Mouse (Mus musculus) gastrocnemius, adult 2 months (tissue): ENCODE measurements around the gene Shisa8. TPM values are rescaled to one million over a fixed set of nuclear protein-coding genes. Genes with fewer than 3 reads are reported as not detected.

Experiments used
- DNase-seq: peaks from one replicate; pipeline ENCODE4 v3.0.0; 2022
- H3K27ac ChIP-seq: fragments of 200-600 bp; 2 replicates; pipeline ENCODE4 v1.8.1; 2022; ENCODE audit warnings: mild to moderate bottlenecking
- H3K4me3 ChIP-seq: fragments of 200-600 bp; 2 replicates; pipeline ENCODE4 v1.8.1; 2022; ENCODE audit warnings: mild to moderate bottlenecking, moderate library complexity
- CTCF ChIP-seq: fragments of 200-600 bp; IDR thresholded peaks from 2 replicates; pipeline ENCODE4 v1.8.1; 2022; ENCODE audit warnings: antibody characterized with exemption, mild to moderate bottlenecking, moderate library complexity
- intact Hi-C: fragments of 180-260 bp; cut with DNase I; formaldehyde crosslinking; loops from one replicate; pipeline ENCODE4 v1.15.1; 2025
- total RNA-seq, 2 experiments: library from RNA; stranded (reverse); gene quantifications; 2 replicates each; pipeline ENCODE4 v1.2.3; 2021

Gene Shisa8
- total RNA-seq, 2 experiments from 2014 or later: not detected

- DNase-seq: no peak
- TF ChIP-seq CTCF: no peak
- intact Hi-C loops: no loop called here
- no peak overlapping the region for H3K4me3 ChIP-seq
- no peak overlapping the region for H3K27ac ChIP-seq
These were observed 40.0 kb downstream of the Shisa8 start for GRCm38 (mm10) chr15:82172648-82173047.

- DNase-seq: no peak
- TF ChIP-seq CTCF: no peak
- Histone ChIP-seq H3K4me3 (no peak overlapping the region), H3K27ac (no peak overlapping the region)
- intact Hi-C loops: no loop called here
These were observed 41.9 kb downstream of the Shisa8 start for GRCm38 (mm10) chr15:82170437-82171377.

GRCm38 (mm10) chr15:82169671-82170070, 42.9 kb downstream of the Shisa8 start:
- no peak overlapping the region for H3K4me3 ChIP-seq
- no peak for TF ChIP-seq CTCF
- DNase-seq: no peak
- no peak overlapping the region for H3K27ac ChIP-seq
- intact Hi-C loops: loop anchor here (5.0 kb wide), 1 partner anchor 102 kb away; the partner anchor contains the start of gene Mei1

- DNase-seq: peak; percentile 76
- intact Hi-C loops: loop anchor here (5.0 kb wide), 1 partner anchor 100 kb away; the partner anchor contains the start of gene Mei1
- TF ChIP-seq CTCF: no peak
- Histone ChIP-seq H3K27ac (peak overlapping the region; percentile 79), H3K4me3 (peak overlapping the region; percentile 38)
These were observed 45.1 kb downstream of the Shisa8 start for GRCm38 (mm10) chr15:82167201-82168168.

- Histone ChIP-seq H3K27ac (peak overlapping the region; percentile 79), H3K4me3 (peak overlapping the region; percentile 23)
- intact Hi-C loops: loop anchor here (5.0 kb wide), 1 partner anchor 99 kb away; the partner anchor contains the start of gene Mei1
- no peak for DNase-seq
- no peak for TF ChIP-seq CTCF
These were observed 46.1 kb downstream of the Shisa8 start for GRCm38 (mm10) chr15:82166240-82167100.

- intact Hi-C loops: loop anchor here (1.0 to 5.0 kb wide), 2 partner anchors 27 to 98 kb away; partner anchors contain the start of gene Mei1
- no peak; the same call in 1 of the 2 replicates for TF ChIP-seq CTCF
- DNase-seq: peak; percentile 83
- peak overlapping the region; percentile 79; the same call in 1 of the 2 replicates for H3K27ac ChIP-seq
- no peak overlapping the region for H3K4me3 ChIP-seq
These were observed 47.0 kb downstream of the Shisa8 start for GRCm38 (mm10) chr15:82165332-82166239.

GRCm38 (mm10) chr15:82164496-82164895, 48.1 kb downstream of the Shisa8 start:
- no peak for DNase-seq
- intact Hi-C loops: no loop called here
- H3K4me3 ChIP-seq: no peak overlapping the region
- no peak for TF ChIP-seq CTCF
- no peak overlapping the region for H3K27ac ChIP-seq

GRCm38 (mm10) chr15:82164061-82164399, 48.6 kb downstream of the Shisa8 start:
- intact Hi-C loops: no loop called here
- no peak overlapping the region for H3K4me3 ChIP-seq

GRCm38 (mm10) chr15:82163356-82164060, 49.1 kb downstream of the Shisa8 start:
- TF ChIP-seq CTCF: no peak
- no peak for DNase-seq
- intact Hi-C loops: no loop called here

More at GRCm38 (mm10) chr15:82164061-82164399, 48.6 kb downstream of the Shisa8 start:
- TF ChIP-seq CTCF: no peak
- no peak overlapping the region for H3K27ac ChIP-seq
- DNase-seq: no peak

GRCm38 (mm10) chr15:82161965-82162600, 50.5 kb downstream of the Shisa8 start:
- intact Hi-C loops: no loop called here
- Histone ChIP-seq H3K4me3 (no peak overlapping the region), H3K27ac (no peak overlapping the region)
- TF ChIP-seq CTCF: no peak
- no peak for DNase-seq

More at GRCm38 (mm10) chr15:82163356-82164060, 49.1 kb downstream of the Shisa8 start:
- Histone ChIP-seq H3K27ac (no peak overlapping the region), H3K4me3 (no peak overlapping the region)
